Mouse (Mus musculus) hindbrain, embryonic 12.5 days (tissue): ENCODE measurements around the gene Sptb. TPM values are rescaled to one million over a fixed set of nuclear protein-coding genes. Genes with fewer than 3 reads are reported as not detected.

Experiments used
- ATAC-seq: fragments of 200-750 bp; cut with Nextera tagmentation; 2 replicates; pipeline ENCODE4 v1.8.0; 2017; ENCODE audit warnings: moderate TSS enrichment; ENCODE audit not compliant: low FRiP score
- H3K27ac ChIP-seq: fragments of 300-500 bp; sonication (generic); 2 replicates; pipeline ENCODE4 v1.5.1; 2016; ENCODE audit warnings: mild to moderate bottlenecking
- H3K27me3 ChIP-seq: fragments of 300-500 bp; sonication (generic); 2 replicates; pipeline ENCODE4 v1.6.1; 2016; ENCODE audit warnings: mild to moderate bottlenecking
- H3K36me3 ChIP-seq: fragments of 300-500 bp; sonication (generic); 2 replicates; pipeline ENCODE4 v1.6.1; 2016; ENCODE audit warnings: mild to moderate bottlenecking
- H3K4me1 ChIP-seq: fragments of 300-500 bp; sonication (generic); 2 replicates; pipeline ENCODE4 v1.6.1; 2016
- H3K4me2 ChIP-seq: fragments of 300-500 bp; sonication (generic); replicated peaks from 2 replicates; pipeline ENCODE4 v1.6.1; 2016; ENCODE audit warnings: mild to moderate bottlenecking
- H3K4me3 ChIP-seq: fragments of 300-500 bp; sonication (generic); 2 replicates; pipeline ENCODE4 v1.5.1; 2016; ENCODE audit warnings: mild to moderate bottlenecking
- H3K9ac ChIP-seq: fragments of 300-500 bp; sonication (generic); 2 replicates; pipeline ENCODE4 v1.6.1; 2016; ENCODE audit warnings: mild to moderate bottlenecking, moderate library complexity
- H3K9me3 ChIP-seq: fragments of 300-500 bp; sonication (generic); replicated peaks from 2 replicates; pipeline ENCODE4 v1.6.1; 2016; ENCODE audit warnings: mild to moderate bottlenecking
- WGBS: fragments of 180-500 bp; shearing (Covaris S2); methylation state at CpG from one replicate; pipeline ENCODE4 v1.1.7; 2016; 5-methylcytosine and 5-hydroxymethylcytosine counted together
- polyA plus RNA-seq: library from polyadenylated mRNA; unstranded; fragments of >200 nt; fragmentation: Nextera tagmentation; extraction: Ambion mirVana; gene quantifications from 2 replicates; pipeline ENCODE4 v1.2.1, GENCODE M21; 2016

Sptb gene
- polyA plus RNA-seq, 1 experiment from 2014 or later, result 3.3 TPM

DNA sequence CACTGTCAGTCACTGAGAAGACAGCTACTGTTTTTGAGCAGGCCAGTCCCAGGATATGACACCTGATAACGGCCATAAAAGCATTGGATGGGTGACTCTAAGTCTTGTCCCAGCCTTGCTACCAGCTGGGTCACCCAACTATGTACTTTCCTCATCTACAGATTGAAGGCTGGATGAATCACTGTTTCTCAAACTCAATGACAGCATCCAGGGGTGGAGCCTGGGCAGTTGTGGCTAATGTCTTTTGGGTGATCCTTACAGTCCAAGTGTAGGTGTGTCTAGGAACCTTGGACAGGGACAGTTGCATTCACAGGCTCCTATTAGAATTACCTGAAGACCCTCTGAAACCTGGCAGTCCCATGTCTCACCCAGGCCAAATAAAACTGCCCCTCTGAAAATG lies 130.5 kb downstream of the Sptb start:
- WGBS, result 87% methylated on average over 1 of the region's 1 CpGs
- Histone ChIP-seq H3K4me3 (no peak overlapping the region), H3K36me3 (no peaks in the 10 kb centered on the region), H3K4me1 (no peaks in the 10 kb centered on the region; the same call in 1 of the 2 replicates), H3K9ac (no peak overlapping the region), H3K27ac (no peak overlapping the region), H3K9me3 (no peaks in the 10 kb centered on the region), H3K4me2 (no peak overlapping the region), H3K27me3 (no peaks in the 10 kb centered on the region)
- no peak for ATAC-seq

DNA sequence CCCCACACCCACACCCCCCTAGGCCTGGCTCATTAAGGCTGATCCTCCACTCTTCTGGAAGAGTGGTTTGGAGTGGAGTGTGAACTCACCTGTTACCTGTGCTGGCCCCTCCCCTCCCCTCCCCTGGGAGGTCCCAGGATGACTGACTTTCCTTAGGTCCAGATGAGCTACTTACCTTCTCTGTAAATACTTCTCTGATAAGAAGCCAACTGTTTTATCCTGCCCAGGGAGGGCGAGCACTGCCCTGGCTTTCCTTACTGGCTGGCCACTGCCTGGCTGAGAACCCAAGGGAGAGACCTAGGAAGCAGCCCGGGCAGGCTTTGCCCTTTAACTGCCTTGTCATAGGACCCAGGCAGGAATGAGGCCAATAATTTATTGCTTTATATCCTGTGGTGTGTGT lies 131.9 kb downstream of the Sptb start:
- Histone ChIP-seq H3K9me3 (no peaks in the 10 kb centered on the region), H3K4me2 (no peak overlapping the region), H3K36me3 (no peaks in the 10 kb centered on the region), H3K9ac (no peak overlapping the region), H3K27me3 (no peaks in the 10 kb centered on the region), H3K4me1 (no peaks in the 10 kb centered on the region; the same call in 1 of the 2 replicates), H3K27ac (no peak overlapping the region), H3K4me3 (no peak overlapping the region)
- ATAC-seq, result no peak
- 76% methylated on average over 2 of the region's 2 CpGs for WGBS

DNA sequence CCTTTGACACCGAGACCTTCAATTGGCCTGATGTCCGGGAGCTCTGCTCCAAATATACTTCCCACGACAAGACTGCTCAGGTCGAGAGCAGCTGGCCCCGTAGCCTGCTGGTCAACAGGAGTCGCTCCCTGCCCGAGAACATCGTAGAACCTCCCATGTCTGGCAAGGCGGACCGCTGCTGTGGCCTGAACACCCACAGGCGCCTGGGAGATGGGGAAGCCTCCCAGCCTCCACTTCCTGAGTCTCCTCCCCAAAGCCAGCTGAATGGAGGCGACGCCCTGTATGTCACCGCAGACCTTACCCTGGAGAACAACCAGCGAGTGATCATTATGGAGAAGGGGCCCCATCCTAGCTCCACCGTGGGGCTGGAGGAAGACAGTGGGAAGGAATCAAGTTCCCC lies 132.5 kb downstream of the Sptb start:
- Histone ChIP-seq H3K36me3 (no peaks in the 10 kb centered on the region), H3K4me2 (no peak overlapping the region), H3K4me1 (no peaks in the 10 kb centered on the region; the same call in 1 of the 2 replicates), H3K9ac (no peak overlapping the region), H3K4me3 (no peak overlapping the region), H3K27me3 (no peaks in the 10 kb centered on the region), H3K9me3 (no peaks in the 10 kb centered on the region), H3K27ac (no peak overlapping the region)
- ATAC-seq, result no peak
- 93% methylated on average over 16 of the region's 16 CpGs for WGBS

DNA sequence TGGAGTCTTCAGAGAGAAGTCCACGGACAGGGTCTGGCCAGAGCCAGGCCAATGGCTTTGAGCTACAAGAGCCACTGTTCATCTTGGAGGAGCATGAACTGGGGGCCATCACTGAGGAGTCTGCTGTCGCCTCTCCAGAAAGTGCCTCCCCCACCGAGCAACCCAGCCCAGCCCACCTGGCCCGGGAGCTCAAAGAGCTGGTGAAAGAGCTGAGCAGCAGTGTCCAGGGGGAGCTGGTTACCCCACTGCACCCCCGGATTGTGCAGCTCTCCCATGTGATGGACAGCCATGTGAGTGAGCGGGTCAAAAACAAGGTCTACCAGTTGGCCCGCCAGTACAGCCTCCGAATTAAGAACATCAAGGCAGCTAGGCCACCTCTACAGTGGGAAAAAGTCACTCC lies 133.5 kb downstream of the Sptb start:
- no peaks in the 10 kb centered on the region for H3K9me3 ChIP-seq
- 94% methylated on average over 8 of the region's 8 CpGs for WGBS
- H3K36me3 ChIP-seq, result no peaks in the 10 kb centered on the region
- H3K4me1 ChIP-seq, result no peaks in the 10 kb centered on the region
- no peak for ATAC-seq
- H3K4me2 ChIP-seq, result no peak overlapping the region
- no peak overlapping the region for H3K27ac ChIP-seq
- no peak overlapping the region for H3K4me3 ChIP-seq
- H3K27me3 ChIP-seq, result no peaks in the 10 kb centered on the region
- no peak overlapping the region for H3K9ac ChIP-seq

DNA sequence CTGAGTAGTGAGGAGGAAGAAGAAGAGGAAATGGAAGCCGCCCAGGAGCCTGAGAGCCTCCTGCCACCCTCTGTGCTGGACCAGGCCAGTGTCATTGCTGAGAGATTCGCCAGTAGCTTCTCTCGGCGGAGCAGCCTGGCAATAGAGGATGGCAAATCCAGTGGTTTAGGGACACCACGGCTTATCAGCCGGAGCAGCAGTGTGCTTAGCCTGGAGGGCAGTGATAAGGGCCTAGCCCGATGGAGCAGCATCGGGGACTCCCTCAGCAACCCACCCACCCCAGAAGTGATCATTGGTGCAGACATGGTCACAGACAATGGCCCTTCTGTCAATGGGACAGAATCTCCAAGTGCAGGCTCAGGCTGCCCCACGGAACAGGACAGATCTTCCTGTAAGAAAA lies 134.3 kb downstream of the Sptb start:
- no peaks in the 10 kb centered on the region for H3K27me3 ChIP-seq
- H3K36me3 ChIP-seq, result no peaks in the 10 kb centered on the region
- H3K27ac ChIP-seq, result no peak overlapping the region
- H3K9ac ChIP-seq, result no peak overlapping the region
- no peak overlapping the region for H3K4me3 ChIP-seq
- H3K9me3 ChIP-seq, result no peaks in the 10 kb centered on the region
- 92% methylated on average over 9 of the region's 9 CpGs for WGBS
- H3K4me2 ChIP-seq, result no peak overlapping the region
- no peak for ATAC-seq
- no peaks in the 10 kb centered on the region for H3K4me1 ChIP-seq

DNA sequence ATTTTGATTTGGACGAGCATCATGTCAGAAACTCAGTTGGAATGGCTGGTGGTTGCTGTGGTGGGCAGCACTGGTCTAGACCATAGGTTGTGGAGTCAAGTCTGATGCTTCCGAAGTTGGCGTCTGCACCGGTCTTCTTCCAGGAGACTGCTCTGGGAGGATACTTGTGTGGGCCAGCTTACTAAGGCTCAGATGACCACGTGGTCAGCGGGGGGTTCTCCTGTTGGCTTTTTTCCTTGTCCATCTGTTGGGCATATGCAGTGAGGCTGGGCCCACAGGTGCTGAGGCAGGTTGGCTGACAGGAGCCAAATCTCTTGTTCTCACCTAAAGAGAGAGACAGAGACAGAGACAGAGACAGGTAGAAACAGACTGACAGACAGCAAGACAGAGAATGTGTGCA lies 135.5 kb downstream of the Sptb start:
- ATAC-seq, result no peak
- Histone ChIP-seq H3K9me3 (no peaks in the 10 kb centered on the region), H3K27me3 (no peaks in the 10 kb centered on the region), H3K9ac (no peak overlapping the region), H3K4me3 (no peak overlapping the region), H3K27ac (no peak overlapping the region), H3K4me1 (peaks cover 5% of the 10 kb centered on the region), H3K36me3 (no peaks in the 10 kb centered on the region), H3K4me2 (no peak overlapping the region)
- 93% methylated on average over 6 of the region's 6 CpGs for WGBS

DNA sequence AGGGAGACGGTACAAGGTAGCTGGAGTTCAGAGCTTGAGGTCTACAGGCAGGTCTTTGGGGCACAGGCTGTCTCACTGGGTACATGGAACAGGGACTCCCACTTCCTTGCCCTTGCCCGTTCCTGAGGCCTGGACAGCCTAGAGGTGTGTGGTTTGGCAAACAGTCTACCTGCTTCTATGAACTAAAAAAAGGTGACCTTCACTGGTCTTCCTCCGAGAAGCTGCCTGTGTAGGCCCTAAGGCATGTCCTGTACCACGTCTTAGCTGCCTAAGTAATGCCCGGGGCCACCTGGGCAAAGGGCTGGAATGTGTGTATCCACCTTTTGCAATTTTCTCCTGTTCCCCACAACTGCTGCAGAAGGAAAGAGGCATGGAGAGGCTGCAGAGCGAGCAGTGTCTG lies 137.0 kb downstream of the Sptb start:
- H3K36me3 ChIP-seq, result no peaks in the 10 kb centered on the region
- H3K27me3 ChIP-seq, result no peaks in the 10 kb centered on the region
- H3K9me3 ChIP-seq, result no peaks in the 10 kb centered on the region
- no peak overlapping the region for H3K27ac ChIP-seq
- no peak overlapping the region for H3K9ac ChIP-seq
- no peak overlapping the region for H3K4me2 ChIP-seq
- H3K4me1 ChIP-seq, result peaks cover 5% of the 10 kb centered on the region
- no peak overlapping the region for H3K4me3 ChIP-seq
- 92% methylated on average over 6 of the region's 6 CpGs for WGBS
- ATAC-seq, result no peak

DNA sequence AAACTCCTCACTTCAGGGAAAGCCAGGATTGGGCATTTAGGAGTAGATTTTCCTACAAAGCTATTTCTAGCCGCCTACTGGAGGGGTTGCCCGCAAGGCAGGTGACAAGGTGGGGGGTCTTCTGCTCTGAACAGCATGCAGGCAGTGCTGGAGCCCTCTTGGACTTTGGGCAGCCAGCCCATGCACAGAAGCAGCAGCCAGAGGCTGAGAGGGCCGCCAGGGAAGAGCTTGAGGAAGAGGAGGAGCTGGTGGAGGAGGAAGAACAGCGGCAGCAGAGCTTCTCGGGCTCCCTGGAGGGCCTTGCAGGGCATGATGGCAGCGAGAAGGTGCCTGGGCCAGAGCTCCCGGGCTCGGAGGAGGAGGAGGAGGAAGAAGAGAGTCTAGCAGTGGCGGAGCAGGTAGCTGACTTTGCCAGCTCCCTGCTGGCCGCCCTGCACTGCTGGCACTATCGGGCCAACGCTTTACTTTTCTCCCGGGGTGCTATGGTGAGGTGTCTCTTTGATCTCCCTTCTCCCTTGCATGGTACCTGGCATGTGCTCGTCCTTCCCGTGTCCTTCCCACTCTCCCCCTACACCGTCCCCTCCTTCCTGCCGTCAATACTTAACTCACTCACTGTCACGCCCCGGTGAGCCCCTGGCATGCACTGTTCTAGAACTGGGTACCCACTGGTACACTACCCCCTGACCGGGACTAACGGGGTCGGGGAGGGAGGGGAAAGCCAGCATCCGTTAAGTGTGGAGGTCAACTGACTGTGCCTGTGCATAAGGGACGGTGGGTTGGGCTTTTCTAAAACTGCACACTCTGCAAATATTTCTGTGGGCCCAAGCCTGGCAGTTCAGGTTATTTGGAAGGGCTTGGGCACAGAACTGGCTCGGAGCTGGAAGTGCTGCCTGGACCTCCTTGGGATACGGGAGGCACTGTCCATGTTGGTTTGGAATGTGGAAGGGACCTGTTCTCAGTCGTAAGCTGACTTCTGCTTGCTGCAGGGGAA lies 137.8 kb downstream of the Sptb start:
- no peak overlapping the region for H3K4me2 ChIP-seq
- no peak overlapping the region for H3K9ac ChIP-seq
- no peaks in the 10 kb centered on the region for H3K36me3 ChIP-seq
- 64% methylated on average over 25 of the region's 27 CpGs for WGBS
- H3K9me3 ChIP-seq, result no peaks in the 10 kb centered on the region
- peaks cover 5% of the 10 kb centered on the region for H3K4me1 ChIP-seq
- H3K27me3 ChIP-seq, result no peaks in the 10 kb centered on the region
- no peak overlapping the region for H3K27ac ChIP-seq
- no peak for ATAC-seq
- no peak overlapping the region for H3K4me3 ChIP-seq

DNA sequence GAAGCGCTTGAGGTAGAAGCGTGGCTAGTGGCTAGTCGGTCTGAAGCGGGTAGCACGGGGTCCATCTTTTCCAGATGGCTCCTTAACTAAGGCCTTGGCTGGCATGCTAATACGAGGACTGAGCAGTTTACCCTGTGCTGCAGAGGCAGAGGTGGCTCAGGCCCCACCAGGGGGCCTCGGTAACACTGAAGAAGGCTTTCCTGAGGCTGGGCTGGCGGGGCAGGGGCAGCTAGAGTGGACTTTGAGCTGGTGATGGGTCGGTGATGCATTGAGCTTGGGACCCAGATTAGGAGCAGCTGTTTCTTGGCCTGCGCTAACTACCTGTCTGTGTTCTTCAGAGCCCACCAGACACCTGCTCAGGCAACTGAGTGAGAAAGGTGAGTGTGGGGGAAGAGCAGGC lies 139.1 kb downstream of the Sptb start:
- H3K4me3 ChIP-seq, result no peak overlapping the region
- H3K36me3 ChIP-seq, result no peaks in the 10 kb centered on the region
- 72% methylated on average over 10 of the region's 10 CpGs for WGBS
- no peak for ATAC-seq
- H3K9ac ChIP-seq, result no peak overlapping the region
- no peaks in the 10 kb centered on the region for H3K27me3 ChIP-seq
- no peak overlapping the region for H3K4me2 ChIP-seq
- peaks cover 5% of the 10 kb centered on the region for H3K4me1 ChIP-seq
- no peak overlapping the region for H3K27ac ChIP-seq
- H3K9me3 ChIP-seq, result no peaks in the 10 kb centered on the region

DNA sequence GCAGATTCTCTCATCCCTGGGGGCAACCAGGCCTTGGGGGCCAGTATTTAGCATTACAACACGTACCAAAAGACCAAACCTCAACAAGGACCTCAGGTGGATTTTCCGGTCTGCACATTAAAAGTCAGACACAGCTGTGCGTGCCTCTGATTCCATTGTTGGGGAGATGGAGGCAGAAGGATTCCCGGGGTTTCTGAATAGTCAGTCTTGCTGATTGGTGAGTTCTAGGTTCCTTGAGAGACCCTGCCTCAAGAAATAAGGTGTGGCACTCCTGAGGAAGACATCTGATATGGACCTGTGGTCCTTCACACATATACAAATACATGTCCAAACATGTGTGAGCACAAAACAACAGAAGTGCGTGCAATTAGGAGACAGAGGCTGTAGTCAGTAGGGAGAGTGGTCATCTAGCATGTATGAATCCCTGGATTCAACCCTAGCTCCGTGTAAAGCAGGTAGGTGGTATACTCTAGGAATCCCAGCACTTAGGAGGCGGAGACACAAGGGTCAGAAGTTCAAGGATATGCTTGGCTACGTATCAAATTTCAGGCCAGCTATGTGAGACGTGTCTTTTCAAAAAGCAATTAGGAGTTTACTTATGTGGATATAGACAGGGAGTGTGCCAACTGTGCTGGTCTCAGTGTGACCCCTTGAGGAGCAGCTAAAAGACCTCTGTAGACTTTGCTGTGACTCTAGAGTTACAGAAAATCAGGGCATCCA lies 140.0 kb downstream of the Sptb start:
- peaks cover 5% of the 10 kb centered on the region for H3K4me1 ChIP-seq
- no peak overlapping the region for H3K27ac ChIP-seq
- H3K36me3 ChIP-seq, result no peaks in the 10 kb centered on the region
- no peaks in the 10 kb centered on the region for H3K9me3 ChIP-seq
- WGBS, result 78% methylated on average over 9 of the region's 9 CpGs
- H3K4me2 ChIP-seq, result no peak overlapping the region
- H3K4me3 ChIP-seq, result no peak overlapping the region
- H3K9ac ChIP-seq, result no peak overlapping the region
- ATAC-seq, result no peak
- H3K27me3 ChIP-seq, result no peaks in the 10 kb centered on the region

DNA sequence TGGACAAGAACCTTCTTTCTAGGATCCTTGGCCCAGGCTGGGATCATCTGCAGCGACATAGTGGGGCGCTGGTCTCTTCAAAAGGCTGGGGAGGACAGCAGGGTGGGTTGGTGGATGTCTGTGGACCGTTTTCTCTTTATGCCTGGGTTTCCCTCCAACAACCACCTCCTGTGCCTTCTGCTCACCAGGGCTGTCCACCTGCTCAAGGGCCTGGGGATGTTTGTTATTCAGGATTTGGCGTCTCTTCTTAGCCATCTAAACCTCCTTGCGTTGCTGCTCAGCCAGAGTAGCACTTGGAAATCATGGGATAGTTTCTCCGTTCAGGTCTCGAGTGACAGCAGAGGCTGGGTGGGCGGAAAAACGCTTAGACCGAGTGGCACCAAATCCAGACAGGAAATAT lies 144.1 kb downstream of the Sptb start:
- H3K36me3 ChIP-seq, result no peaks in the 10 kb centered on the region
- H3K4me1 ChIP-seq, result peaks cover 5% of the 10 kb centered on the region
- H3K9ac ChIP-seq, result no peak overlapping the region
- no peak overlapping the region for H3K4me2 ChIP-seq
- no peak overlapping the region for H3K27ac ChIP-seq
- no peaks in the 10 kb centered on the region for H3K9me3 ChIP-seq
- 90% methylated on average over 10 of the region's 10 CpGs for WGBS
- H3K27me3 ChIP-seq, result no peaks in the 10 kb centered on the region
- no peak overlapping the region for H3K4me3 ChIP-seq
- ATAC-seq, result no peak

DNA sequence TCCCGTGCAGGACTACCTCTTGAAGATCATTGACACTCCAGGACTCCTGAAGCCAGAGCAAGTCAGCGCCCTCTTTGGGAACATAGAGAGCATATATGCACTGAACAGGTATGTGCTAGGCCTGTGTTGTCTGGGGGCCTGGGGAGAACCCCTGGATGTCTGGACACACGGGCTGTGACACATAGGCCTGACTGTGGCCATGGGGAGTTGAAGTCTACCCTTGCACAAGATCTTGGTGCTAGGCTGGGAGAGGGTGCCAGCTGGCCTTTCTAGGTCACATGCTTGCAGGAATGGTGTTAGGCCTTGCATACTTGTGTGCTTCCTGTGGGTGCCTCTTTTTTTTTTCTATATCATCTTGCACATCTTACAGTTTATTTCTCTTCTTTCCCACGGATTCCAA lies 148.2 kb downstream of the Sptb start:
- H3K4me2 ChIP-seq, result no peak overlapping the region
- H3K4me3 ChIP-seq, result no peak overlapping the region
- H3K27me3 ChIP-seq, result no peaks in the 10 kb centered on the region
- no peaks in the 10 kb centered on the region for H3K9me3 ChIP-seq
- 85% methylated on average over 4 of the region's 4 CpGs for WGBS
- no peak for ATAC-seq
- no peak overlapping the region for H3K9ac ChIP-seq
- no peaks in the 10 kb centered on the region for H3K36me3 ChIP-seq
- peaks cover under 1% of the 10 kb centered on the region for H3K4me1 ChIP-seq
- H3K27ac ChIP-seq, result no peak overlapping the region
